Mouse (Mus musculus): Measurements from ENCODE around the gene Lmf2.
A peak's percentile ranks its signal among the peaks of the same experiment; 100 is the strongest.

Lmf2 gene

GRCm38 (mm10) chr15:89372536-89372935 lies 17.1 kb upstream of the Lmf2 start:
- DNase-seq (ENCODE audit: extremely low spot score, low spot score), result no peak

- DNase-seq (ENCODE audit: extremely low spot score, low spot score), result no peak
Observed at GRCm38 (mm10) chr15:89372068-89372467, 16.6 kb upstream of the Lmf2 start.

GRCm38 (mm10) chr15:89365141-89365551 lies 9.7 kb upstream of the Lmf2 start:
- DNase-seq (ENCODE audit: extremely low spot score, low spot score), result no peak

GRCm38 (mm10) chr15:89363051-89363450 lies 7.6 kb upstream of the Lmf2 start:
- no peak for DNase-seq (ENCODE audit: extremely low spot score, low spot score)

GRCm38 (mm10) chr15:89358784-89359183 lies 3.3 kb upstream of the Lmf2 start:
- DNase-seq (ENCODE audit: extremely low spot score, low spot score), result no peak

- DNase-seq (ENCODE audit: extremely low spot score, low spot score), result peak; percentile 88
Observed at GRCm38 (mm10) chr15:89356372-89356771, 913 bp upstream of the Lmf2 start.

GRCm38 (mm10) chr15:89354455-89354854 lies 1.0 kb downstream of the Lmf2 start:
- no peak for DNase-seq (ENCODE audit: extremely low spot score, low spot score)

- no peak for DNase-seq (ENCODE audit: extremely low spot score, low spot score)
Observed at GRCm38 (mm10) chr15:89353837-89354236, 1.6 kb downstream of the Lmf2 start.

GRCm38 (mm10) chr15:89352795-89353194 lies 2.7 kb downstream of the Lmf2 start:
- DNase-seq (ENCODE audit: extremely low spot score, low spot score), result no peak

- no peak for DNase-seq (ENCODE audit: extremely low spot score, low spot score)
Observed at GRCm38 (mm10) chr15:89352054-89352453, 3.4 kb downstream of the Lmf2 start.

GRCm38 (mm10) chr15:89351302-89351701 lies 4.2 kb downstream of the Lmf2 start:
- DNase-seq (ENCODE audit: extremely low spot score, low spot score), result no peak

- no peak for DNase-seq (ENCODE audit: extremely low spot score, low spot score)
Observed at GRCm38 (mm10) chr15:89350447-89350846, 5.0 kb downstream of the Lmf2 start.

GRCm38 (mm10) chr15:89343325-89343724 lies 12.1 kb downstream of the Lmf2 start:
- no peak for DNase-seq (ENCODE audit: extremely low spot score, low spot score)

- DNase-seq (ENCODE audit: extremely low spot score, low spot score), result no peak
Observed at GRCm38 (mm10) chr15:89341678-89342077, 13.8 kb downstream of the Lmf2 start.

GRCm38 (mm10) chr15:89340136-89340535 lies 15.3 kb downstream of the Lmf2 start:
- no peak for DNase-seq (ENCODE audit: extremely low spot score, low spot score)

GRCm38 (mm10) chr15:89339696-89340095 lies 15.8 kb downstream of the Lmf2 start:
- DNase-seq (ENCODE audit: extremely low spot score, low spot score), result no peak

GRCm38 (mm10) chr15:89336422-89336821 lies 19.0 kb downstream of the Lmf2 start:
- DNase-seq (ENCODE audit: extremely low spot score, low spot score), result no peak

- no peak for DNase-seq (ENCODE audit: extremely low spot score, low spot score)
Observed at GRCm38 (mm10) chr15:89334774-89335537, 20.5 kb downstream of the Lmf2 start.

- DNase-seq (ENCODE audit: extremely low spot score, low spot score), result no peak
Observed at GRCm38 (mm10) chr15:89334271-89334670, 21.2 kb downstream of the Lmf2 start, which contains the start of gene Miox. Gene Miox (plus strand): TSS chr15:89334398.

- DNase-seq (ENCODE audit: extremely low spot score, low spot score), result no peak
Observed at GRCm38 (mm10) chr15:89326441-89326840, 29.0 kb downstream of the Lmf2 start.

- no peak for DNase-seq (ENCODE audit: extremely low spot score, low spot score)
Observed at GRCm38 (mm10) chr15:89323656-89324055, 31.8 kb downstream of the Lmf2 start.

GRCm38 (mm10) chr15:89322670-89323522 lies 32.6 kb downstream of the Lmf2 start, which contains the start of gene Adm2:
Gene Adm2 (plus strand): TSS chr15:89322720.
- no peak for DNase-seq (ENCODE audit: extremely low spot score, low spot score)

All from neural tube, embryonic 10.5 days (tissue).